Mouse (Mus musculus): Measurements from ENCODE around the gene Olfr1333.
"Not testable (repeated sequence)": the region's sequence is repeated elsewhere in the genome, so short reads cannot be mapped to it uniquely, and the experiment has no call there.

Olfr1333 gene

GRCm38 (mm10) chr4:118836179-118836578 is at the start of gene Olfr1333:
Olfr1333 (minus strand) TSS chr4:118836279.
- no peak for DNase-seq

- no peak for DNase-seq
Measured at GRCm38 (mm10) chr4:118867566-118867965, 31.5 kb upstream of the Olfr1333 start.

- DNase-seq: no peak
Measured at GRCm38 (mm10) chr4:118864349-118864748, 28.3 kb upstream of the Olfr1333 start, which contains the start of gene Olfr1331. Olfr1331 (plus strand) TSS chr4:118864649.

DNA sequence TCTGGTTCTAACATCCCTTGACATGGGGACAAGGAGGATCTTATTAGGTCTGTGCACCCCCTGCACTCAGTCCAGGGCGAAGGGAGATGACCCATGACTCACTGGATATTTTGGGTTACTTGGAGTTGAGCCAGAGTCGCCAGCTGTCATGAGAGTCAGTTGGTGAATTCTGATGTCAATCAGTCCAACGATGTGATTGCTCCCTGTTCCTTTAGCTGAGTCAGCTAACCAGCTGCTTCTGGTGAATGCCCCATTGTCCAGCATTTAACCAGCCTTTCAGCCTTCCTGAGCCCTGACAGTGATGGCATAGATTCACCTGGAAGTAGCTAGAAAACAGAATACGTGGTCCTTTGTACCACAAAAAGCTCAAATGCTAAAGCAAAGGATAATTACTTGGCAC is 26.6 kb upstream of the Olfr1333 start:
- DNase-seq: no peak

DNA sequence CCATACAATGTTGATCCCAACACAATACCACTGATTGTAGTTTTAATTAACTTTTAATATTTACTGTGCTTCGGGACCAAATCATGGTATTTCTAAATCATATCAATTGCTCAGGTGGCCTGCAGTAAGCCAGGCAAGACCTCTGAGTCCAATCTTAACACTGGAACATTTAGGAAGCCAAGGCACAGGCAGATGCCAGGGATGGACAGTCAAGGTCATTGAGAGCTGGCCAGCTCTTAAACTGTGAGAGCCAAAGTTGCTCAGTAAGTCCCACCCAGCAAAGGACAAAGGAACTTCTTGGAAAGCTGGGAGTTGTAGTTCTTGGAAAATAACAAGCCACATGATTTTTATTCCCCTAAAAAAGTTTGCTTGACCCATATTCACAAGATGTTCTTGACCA is 25.7 kb upstream of the Olfr1333 start:
- DNase-seq: no peak

DNA sequence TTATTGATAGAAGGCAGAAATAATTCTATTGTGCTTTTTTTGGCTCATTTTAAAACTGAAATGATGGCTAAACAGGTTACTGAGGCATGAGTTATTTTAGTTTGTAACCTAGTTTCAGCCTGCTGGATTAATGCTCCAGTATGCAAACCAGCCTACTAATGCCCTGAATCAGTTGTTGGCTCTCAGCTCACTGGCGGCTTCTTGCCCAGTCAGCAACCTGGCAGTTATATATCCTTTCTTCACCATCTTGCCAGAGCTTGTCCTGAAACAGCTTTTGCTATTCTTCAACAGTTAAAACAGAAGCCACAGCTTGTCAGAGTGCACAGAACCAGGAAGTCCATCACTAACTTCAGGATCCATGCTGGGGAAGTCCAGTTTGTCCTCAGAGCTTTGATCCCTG is 17.2 kb downstream of the Olfr1333 start:
- no peak for DNase-seq

DNA sequence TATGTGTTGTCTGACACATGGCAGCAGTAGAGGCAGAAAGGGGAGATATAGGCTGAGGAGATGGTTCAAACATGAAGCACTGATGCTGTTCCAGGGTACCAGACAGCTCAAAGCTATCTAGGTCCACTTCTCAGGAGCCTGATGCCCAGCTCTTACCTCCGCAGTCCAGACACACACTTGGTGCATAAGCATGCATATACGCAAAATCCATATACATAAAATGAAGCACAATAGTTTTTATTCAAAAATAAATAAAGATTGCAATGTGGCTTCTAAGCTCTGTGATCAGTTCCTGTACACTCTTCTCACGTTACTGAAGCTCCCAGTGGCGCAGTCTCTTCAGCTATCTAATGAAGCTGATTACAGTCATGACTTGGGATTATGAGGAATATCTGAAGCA is 26.2 kb downstream of the Olfr1333 start, which contains the start of gene Olfr1335:
Olfr1335 (minus strand) TSS at position 101 of the 400 bp plus-strand sequence.
- DNase-seq: no peak

DNA sequence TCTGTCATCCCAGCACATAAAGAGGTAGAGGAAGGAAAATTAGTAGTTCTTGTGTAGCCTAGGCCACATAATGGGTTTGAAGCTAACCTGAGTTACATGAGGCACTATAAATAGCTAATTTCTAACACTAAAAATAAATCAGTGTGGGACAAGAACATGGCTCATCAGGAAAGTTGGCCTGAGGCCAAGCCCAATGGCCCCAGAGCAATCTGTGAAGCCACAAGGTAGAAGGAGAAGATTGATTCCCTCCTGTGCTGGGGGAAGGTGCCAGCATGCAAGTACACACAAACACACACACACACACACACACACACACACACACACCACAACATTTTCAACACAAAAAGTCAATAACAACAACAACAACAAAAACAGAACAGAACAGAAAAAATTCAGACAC is 43.3 kb downstream of the Olfr1333 start:
- not testable (repeated sequence) for DNase-seq

DNA sequence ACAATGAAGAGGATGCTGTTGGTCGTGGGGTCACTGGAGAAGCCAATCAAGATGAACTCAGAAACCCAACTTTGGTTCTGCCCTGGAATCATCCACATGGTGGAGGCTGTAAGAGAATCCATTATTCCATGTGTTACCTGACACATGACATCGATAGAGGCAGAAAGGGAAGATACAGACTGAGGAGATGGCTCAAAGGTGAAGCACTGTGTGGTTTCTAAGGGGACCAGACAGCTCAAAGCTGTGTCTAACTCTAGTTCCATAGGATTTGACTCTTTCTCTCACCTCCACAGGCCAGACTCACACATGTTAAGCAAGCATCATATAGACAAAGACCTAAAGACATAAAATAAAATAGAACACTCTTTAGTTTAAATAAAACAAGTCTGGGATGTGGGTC is 53.6 kb downstream of the Olfr1333 start, which contains the start of gene Olfr1337:
Olfr1337 (minus strand) TSS at position 101 of the 400 bp plus-strand sequence.
- no peak for DNase-seq

All from thymus, postnatal 36 days (tissue).